Mouse (Mus musculus) left cerebral cortex, postnatal 25 days (tissue): Measurements from ENCODE around the gene Ajm1. TPM values are rescaled to one million over a fixed set of nuclear protein-coding genes. Genes with fewer than 3 reads are reported as not detected.
A peak's percentile ranks its signal among the peaks of the same experiment; 100 is the strongest.

Experiments
- DNase-seq, 2 experiments: peaks; one replicate each; pipeline ENCODE4 v3.0.0; 2022; ENCODE audit warnings: low spot score in 2 of 2, mixed read lengths in 1 of 2
- intact Hi-C: fragments of 180-260 bp; cut with DNase I; formaldehyde crosslinking; loops from one replicate; pipeline ENCODE4 v1.15.1; 2025
- total RNA-seq, 2 experiments: library from RNA; stranded (reverse); gene quantifications; 2 replicates each; pipeline ENCODE4 v1.2.3; 2021

Ajm1 gene
- total RNA-seq, 2 experiments from 2014 or later: 109 to 120 TPM

GRCm38 (mm10) chr2:25585601-25586000 lies 4.0 kb upstream of the Ajm1 start:
- DNase-seq: no peak
- intact Hi-C loops: no loop called here

- intact Hi-C loops: no loop called here
- DNase-seq: peak in 1 of 2 experiments; percentile 33
Measured at GRCm38 (mm10) chr2:25584856-25585255, 3.3 kb upstream of the Ajm1 start.

DNA sequence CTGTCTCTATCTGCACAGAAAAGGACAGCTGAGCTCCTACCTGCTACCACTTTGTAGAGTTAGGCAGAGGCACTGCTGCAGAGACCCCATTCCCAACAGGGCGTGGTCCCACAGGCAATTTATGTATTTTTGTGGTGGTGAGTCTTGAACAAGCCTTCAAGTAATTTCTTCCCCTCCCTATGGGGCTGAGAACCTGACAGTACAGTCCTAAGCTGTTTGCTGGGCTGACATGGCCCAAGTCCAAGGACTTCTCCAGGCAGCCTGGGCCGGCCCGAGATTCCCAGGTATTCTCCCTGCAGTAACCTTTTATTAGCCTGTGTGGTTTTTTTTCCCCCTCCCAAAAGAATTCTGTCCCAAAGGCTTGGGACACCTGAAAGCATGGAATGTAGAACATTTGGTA lies 2.6 kb upstream of the Ajm1 start:
- no peak for DNase-seq
- intact Hi-C loops: no loop called here

DNA sequence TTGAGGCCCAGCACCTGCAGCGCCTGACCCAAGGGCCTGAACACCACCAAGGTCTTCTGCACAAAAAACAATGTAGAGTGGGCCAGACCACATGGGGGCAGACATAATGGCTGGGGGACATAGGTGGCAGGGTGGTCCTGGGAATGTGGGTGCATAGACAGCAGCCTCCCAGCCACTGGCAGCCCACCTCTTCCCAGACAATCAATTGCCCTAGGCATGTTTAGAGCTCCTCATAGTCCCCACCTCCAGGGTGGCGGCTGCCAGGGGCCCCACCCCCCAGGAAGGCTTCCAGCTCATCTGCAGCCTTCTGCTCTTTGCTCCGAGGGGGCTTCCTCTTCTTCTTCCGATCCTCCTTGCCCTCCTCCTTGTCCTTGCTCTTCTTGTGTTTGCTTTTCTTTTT lies 2.0 kb upstream of the Ajm1 start:
- no peak for DNase-seq
- intact Hi-C loops: no loop called here

GRCm38 (mm10) chr2:25583120-25583481 lies 1.5 kb upstream of the Ajm1 start:
- DNase-seq: no peak
- intact Hi-C loops: no loop called here

DNA sequence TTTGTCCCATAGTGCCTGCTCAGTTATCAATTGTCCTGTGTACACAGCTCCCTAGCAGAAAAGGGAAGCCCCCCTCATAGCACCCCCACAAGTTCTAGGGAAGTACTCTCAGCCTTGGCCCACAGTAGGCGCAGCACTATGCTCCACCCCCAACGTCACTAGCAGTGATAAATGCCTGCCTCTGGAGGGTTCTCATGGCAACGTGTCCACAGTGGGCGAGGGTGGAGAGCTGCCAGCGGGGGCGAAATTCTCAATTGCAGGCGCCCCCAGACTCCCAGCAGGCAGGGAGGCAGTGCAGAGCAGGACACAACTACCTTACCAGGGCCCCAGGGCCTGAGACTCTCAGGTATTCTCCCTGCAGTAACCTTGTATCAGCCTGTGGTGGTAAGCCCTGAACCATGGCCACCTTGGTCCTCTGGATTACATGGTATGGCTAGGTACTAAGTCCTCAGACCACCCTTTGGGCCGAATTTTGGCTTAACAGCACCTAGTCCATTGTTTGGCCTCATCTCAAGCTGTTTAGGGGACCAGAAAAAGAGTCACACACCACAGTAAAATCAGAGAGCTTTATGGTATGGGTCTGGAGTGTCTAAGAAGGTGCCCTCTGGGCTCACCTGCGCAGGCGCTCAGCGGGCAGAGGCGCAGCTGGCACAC lies 1.0 kb upstream of the Ajm1 start:
- intact Hi-C loops: no loop called here

DNA sequence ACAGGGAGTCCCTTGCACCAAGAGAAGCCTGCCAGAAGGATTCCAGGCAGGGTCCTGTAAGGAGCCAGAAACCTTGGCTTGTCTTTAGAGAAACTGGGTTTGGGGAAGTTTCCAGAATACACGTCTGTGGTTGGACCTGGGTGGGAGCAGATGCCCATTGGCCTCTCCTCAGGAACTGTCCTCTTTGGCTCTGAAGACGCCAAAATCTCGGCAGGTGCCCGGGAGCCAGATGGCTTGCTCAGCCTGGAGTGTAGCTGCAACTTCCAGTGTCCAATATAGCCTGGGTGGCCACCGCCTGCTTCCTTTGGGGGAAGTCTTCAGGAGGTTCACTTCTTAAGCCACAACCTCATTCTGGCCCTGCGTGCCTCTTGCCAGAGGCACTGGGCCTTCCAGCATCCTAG lies 344 bp upstream of the Ajm1 start:
- peak in 1 of 2 experiments; percentile 63 for DNase-seq

More for the DNA sequence above, 1.0 kb upstream of the Ajm1 start:
- DNase-seq: peak; percentile 88 to 97

GRCm38 (mm10) chr2:25580621-25581101 lies 896 bp downstream of the Ajm1 start:
- intact Hi-C loops: no loop called here
- DNase-seq: peak; percentile 50 to 72

More for the DNA sequence above, 344 bp upstream of the Ajm1 start:
- intact Hi-C loops: no loop called here

- intact Hi-C loops: no loop called here
- DNase-seq: peak; percentile 59 to 71
Measured at GRCm38 (mm10) chr2:25579737-25580460, 1.7 kb downstream of the Ajm1 start.

DNA sequence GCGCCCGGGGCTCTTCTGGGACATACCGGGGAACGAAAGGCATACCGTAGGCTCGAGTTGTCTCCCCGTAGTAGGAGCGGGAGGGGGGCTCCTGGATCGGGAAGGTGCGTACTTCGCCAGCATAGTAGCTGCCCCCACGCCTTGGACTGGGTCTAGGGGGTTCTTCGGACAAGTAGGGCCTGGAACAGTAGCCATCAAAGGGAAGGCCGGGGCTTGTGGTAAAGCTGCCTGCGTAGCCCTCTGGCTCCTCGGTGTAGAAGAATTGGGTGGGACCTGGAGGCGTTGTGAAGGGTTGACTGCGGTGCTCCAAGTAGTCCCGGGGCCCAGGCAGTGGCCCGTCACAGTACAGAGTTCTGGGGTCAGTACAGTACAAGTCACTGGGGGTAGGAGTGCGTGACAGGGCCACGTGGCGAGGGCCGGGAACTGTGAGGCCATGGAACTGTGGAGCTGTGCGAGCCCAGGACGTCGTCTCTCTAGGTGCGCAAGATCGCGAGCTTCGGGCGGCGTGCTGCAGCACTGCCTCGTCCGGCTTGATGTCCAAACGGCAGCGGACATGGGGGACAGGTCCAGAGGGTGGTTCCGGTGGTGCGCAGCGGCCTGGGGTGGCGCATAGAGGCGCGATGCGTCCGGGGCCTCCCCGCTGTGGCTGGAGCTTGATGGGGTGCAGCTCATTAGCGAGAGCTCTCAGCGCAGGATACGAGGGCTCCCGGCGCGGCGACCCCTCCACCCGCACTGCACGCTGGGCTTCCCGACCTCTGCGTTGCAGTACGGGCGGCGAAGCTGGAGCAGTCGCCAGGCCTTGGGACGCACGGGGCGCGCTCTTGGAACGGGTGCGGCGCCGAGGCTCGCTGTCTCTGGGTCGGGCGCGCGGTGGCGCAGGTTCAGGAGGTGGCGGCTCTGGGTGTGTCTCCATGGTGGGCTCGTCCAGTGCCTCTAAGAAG lies 2.5 kb downstream of the Ajm1 start:
- intact Hi-C loops: no loop called here
- no peak for DNase-seq

DNA sequence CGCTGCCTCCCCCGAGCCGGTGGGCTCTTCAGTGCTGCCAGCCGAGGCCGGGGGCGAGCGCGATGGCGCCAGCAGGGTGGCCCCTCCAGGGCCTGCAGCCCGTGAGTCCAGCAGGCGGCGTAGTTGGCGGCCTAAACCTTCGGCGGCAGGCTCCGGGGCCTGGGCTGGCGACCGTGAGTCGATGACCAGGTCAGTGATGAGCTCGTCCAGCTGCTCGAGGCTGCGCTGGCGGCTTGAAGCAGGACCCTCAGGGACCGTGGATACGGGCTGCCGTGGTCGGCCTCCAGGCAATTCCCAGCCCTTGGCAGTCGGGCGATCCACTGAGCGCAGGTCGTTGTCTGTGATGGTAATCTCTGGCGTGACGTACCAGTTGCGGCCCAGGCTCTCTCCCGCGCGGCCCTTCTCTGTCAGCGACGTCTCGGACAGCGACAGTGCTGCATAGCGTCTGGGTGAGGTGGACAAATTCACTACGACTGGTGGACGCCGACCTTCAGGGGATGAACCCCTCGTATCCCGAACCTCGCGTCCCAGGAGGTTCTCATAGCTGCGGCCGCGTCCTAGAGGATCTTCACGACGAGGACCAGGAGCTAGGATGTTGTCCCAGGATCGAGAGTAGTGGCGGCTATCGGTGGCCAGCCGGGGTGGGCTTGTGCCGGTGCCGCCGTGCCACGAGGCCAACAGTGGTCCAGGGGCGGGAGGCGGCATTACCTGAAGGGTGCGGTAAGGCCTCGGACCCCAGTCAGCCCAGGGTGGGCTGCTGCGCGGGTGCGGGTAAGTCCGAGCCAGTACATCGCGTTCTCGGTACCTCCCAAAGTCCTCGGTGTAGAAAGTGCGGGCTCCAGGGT lies 3.4 kb downstream of the Ajm1 start:
- DNase-seq: no peak
- intact Hi-C loops: no loop called here

GRCm38 (mm10) chr2:25576965-25577891 lies 4.3 kb downstream of the Ajm1 start:
- DNase-seq: peak; percentile 39 to 67
- intact Hi-C loops: no loop called here

DNA sequence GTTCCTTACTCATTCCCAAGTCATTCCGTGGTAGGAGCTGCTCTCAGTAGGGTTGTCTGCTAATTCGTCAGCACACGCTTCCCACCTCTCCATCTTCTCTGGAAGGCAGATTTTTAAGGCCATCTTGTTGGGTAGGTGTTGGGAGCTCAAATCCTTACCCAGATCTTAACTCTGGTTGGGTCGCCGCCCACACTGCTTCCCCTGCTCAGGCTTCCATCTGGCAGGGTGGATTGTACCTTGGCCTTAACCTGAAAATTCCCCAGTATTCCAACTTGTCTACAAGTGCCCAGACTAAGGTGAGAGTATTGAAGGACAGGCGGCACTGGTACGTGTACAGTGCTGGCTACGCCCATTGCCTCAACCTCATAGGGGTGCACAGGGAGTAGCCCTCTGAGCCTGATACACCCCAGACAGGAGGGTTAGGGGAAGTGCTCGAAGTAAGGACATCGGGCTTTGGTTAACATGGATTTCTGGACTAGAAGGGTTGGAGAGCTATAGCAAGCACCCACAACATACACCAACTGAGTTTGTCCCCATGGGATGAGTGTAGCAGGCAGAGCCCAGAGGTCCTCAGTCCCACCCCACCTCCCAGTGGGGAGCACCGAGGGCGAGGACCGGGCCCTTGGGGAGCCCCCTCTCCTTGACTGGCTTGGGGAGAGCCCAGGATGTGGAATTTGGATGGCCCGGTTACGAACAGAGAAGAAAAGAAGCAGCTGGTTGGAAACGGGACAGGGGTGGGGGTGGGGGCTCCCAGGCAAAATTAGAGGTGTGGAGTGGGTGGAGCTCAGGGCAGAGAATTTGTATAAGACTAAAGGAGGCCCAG lies 5.3 kb downstream of the Ajm1 start:
- intact Hi-C loops: no loop called here
- peak; percentile 45 to 88 for DNase-seq

DNA sequence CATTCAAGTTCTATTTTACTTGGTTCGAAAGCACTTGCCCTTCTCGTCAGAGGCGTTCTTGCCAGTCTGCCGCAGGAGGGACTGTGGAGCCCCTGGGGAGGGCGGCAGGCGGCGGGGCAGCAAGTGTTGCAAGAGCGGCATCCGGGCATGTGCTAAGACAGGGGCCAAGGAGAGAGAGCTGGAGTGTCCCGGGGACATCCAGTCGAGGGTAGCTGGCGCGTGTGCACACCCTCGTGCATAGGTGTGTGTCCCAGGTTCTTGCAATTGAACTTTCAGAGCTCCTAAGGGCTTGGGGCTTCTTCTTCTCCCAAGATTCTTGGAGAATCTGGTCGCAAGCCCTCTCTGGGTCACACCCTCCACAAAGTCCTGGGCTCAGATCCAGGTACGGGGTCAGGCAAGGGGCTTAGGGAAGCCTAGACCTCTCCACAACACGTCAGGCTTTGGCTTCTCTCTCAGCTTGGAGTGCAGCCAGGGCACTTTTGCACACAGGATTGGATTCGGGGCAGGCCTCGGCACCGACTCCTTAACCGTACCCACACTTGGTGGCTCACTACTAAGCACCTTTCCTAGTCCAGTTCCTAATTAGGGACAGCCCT lies 6.0 kb downstream of the Ajm1 start:
- intact Hi-C loops: no loop called here
- DNase-seq: no peak

- intact Hi-C loops: no loop called here
- peak; percentile 97 to 98 for DNase-seq
Measured at GRCm38 (mm10) chr2:25574579-25575431, 6.8 kb downstream of the Ajm1 start, which contains the start of the genes Mamdc4 and Phpt1. Gene Mamdc4, minus strand, starts transcription at chr2:25574845. Gene Phpt1, minus strand, starts transcription at chr2:25575224.

DNA sequence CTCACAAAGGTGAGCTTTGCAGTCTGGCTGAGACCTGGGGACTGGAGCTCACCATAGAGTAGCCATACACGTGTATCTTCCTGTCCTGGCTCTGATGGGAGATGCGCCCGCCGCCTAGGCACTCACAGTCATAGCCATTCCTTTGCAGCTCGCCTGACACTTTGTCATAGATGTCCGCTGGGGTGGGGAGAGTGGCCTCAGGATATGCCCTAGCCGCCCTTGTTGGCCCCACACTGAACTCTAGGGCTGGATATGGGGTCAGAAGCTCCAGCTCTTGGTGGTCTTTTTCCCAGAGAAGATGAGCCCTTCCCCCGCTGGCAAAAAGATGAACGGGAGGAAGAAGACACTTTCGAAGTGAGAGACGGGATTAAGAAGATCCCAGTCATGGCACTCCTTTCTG lies 7.4 kb downstream of the Ajm1 start:
- intact Hi-C loops: no loop called here

More for the DNA sequence above, 7.4 kb downstream of the Ajm1 start:
- DNase-seq: no peak
